Mouse (Mus musculus) spleen, adult 2 months (tissue): ENCODE data around the gene Tom1l2. TPM values are rescaled to one million over a fixed set of nuclear protein-coding genes. Genes with fewer than 3 reads are reported as not detected.

Experiments used
- DNase-seq, 2 experiments: peaks; one replicate each; pipeline versions ENCODE4 v3.0.0 to v3.0.0-alpha.2; 2012 to 2021; ENCODE audit warnings: low spot score in 2 of 2, low read depth in 1 of 2
- H3K27ac ChIP-seq: fragments of 200-500 bp; 2 replicates; pipeline ENCODE4 v1.5.1; 2012; ENCODE audit warnings: low read length, inconsistent platforms; ENCODE audit not compliant: insufficient read depth
- H3K27me3 ChIP-seq: fragments of 200-500 bp; 2 replicates; pipeline ENCODE4 v1.6.1; 2012; ENCODE audit warnings: mild to moderate bottlenecking, moderate library complexity, low read length, inconsistent platforms; ENCODE audit not compliant: control insufficient read depth, insufficient read depth
- H3K36me3 ChIP-seq: fragments of 200-500 bp; 2 replicates; pipeline ENCODE4 v1.6.1; 2012; ENCODE audit warnings: mild to moderate bottlenecking, low read length, inconsistent platforms; ENCODE audit not compliant: control insufficient read depth, insufficient read depth
- H3K4me1 ChIP-seq: fragments of 200-500 bp; 2 replicates; pipeline ENCODE4 v1.6.1; 2011; ENCODE audit warnings: inconsistent platforms; ENCODE audit not compliant: control insufficient read depth, insufficient read depth, insufficient read length
- H3K4me3 ChIP-seq: fragments of 200-500 bp; 2 replicates; pipeline ENCODE4 v1.5.1; 2011; ENCODE audit warnings: mild to moderate bottlenecking, inconsistent platforms; ENCODE audit not compliant: insufficient read depth, insufficient read length; ENCODE audit errors: extremely low read depth
- CTCF ChIP-seq: fragments of 200-500 bp; IDR thresholded peaks from 2 replicates; pipeline ENCODE4 v1.5.1; 2011; ENCODE audit warnings: mild to moderate bottlenecking, inconsistent platforms; ENCODE audit not compliant: insufficient read depth, insufficient read length, insufficient replicate concordance; ENCODE audit errors: extremely low read depth
- POLR2A ChIP-seq: fragments of 200-500 bp; IDR thresholded peaks from 2 replicates; pipeline ENCODE4 v1.6.1; 2011; ENCODE audit warnings: low read depth, low read length, inconsistent platforms
- WGBS: fragments of 180-500 bp; shearing (Covaris S2); methylation state at CpG from one replicate; pipeline ENCODE4 v1.1.7; 2018; 5-methylcytosine and 5-hydroxymethylcytosine counted together
- polyA plus RNA-seq: library from polyadenylated mRNA; depleted of rRNA; stranded (reverse); fragments of >200 nt; gene quantifications from 2 replicates; pipeline ENCODE4 v1.2.3, GENCODE M21; 2012

The Tom1l2 gene
- polyA plus RNA-seq, 1 experiment = 28.1 TPM

DNA sequence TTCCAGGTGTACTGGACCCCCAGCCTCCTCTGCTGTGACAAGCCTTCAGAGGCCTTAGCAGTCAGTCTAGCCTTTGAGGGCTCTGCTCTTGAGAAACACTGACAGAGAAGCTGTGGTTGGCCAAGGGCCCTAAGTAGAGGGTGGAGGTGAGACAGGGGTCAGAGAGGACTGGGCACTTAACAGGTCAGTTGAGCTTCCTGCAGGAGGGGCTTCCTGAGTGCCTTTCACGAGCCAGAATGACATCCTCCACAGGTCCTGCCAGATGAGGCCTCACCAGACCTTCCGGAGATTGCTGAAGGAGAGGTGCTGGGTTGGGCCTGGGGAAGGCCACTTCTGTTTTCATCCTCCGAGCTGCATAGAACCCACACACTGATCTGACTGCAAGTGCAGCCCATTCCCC, 124.2 kb downstream of the Tom1l2 start:
- H3K27me3 ChIP-seq = no peaks in the 10 kb centered on the region
- no peak overlapping the region for H3K27ac ChIP-seq
- peaks cover 4% of the 10 kb centered on the region; the same call in 1 of the 2 replicates for H3K4me1 ChIP-seq
- DNase-seq = no peak
- H3K36me3 ChIP-seq = no peaks in the 10 kb centered on the region
- 81% methylated on average over 3 of the region's 3 CpGs for WGBS
- no peak overlapping the region for H3K4me3 ChIP-seq
- TF ChIP-seq CTCF (no peak), POLR2A (no peak)

DNA sequence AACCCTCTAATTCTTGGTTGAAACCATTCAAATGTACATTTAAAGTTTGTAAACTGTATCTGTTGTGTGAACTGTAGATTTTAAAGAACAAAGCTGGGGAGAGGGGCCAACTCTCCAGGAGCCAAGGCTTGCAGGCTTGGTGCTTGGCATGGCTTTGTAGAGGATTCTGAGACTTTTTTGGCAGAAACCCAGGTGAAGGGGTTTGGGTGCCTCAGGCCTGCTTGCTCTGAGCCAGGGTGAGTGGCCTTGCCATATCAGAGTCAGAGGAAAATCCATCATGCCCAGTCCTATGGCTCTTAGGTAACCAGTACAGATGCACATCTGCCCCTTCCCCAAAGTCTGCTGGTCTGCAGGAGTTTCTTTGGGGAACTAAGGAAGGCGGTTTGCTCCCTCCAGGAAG, 126.8 kb downstream of the Tom1l2 start:
- TF ChIP-seq POLR2A (no peak), CTCF (no peak)
- no peak for DNase-seq

DNA sequence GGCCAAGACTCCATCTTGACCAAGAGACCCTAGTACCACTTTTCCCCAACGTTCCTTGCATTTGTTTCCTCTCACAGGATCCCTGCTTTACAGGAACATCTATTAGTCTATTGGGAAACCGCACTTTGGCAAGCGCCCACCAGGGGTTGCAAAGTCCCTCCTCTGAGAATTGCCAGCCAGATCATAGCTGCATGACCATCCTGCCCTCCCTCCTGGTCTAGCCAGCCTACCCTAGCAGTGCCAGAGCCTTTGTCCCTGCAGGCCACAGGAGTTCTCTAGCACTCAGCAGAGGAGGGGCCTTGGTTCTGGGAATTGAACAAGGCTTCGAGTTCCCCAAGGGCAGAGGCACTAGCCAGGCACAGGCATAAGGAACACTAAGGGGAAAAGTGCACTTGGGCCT, 128.0 kb downstream of the Tom1l2 start:
- no peaks in the 10 kb centered on the region for H3K36me3 ChIP-seq
- peaks cover 10% of the 10 kb centered on the region; the same call in 1 of the 2 replicates for H3K4me1 ChIP-seq
- H3K27ac ChIP-seq = no peak overlapping the region

More for the DNA sequence above, 126.8 kb downstream of the Tom1l2 start:
- Histone ChIP-seq H3K27ac (no peak overlapping the region), H3K4me1 (peaks cover 3% of the 10 kb centered on the region; the same call in 1 of the 2 replicates), H3K27me3 (no peaks in the 10 kb centered on the region), H3K36me3 (no peaks in the 10 kb centered on the region), H3K4me3 (no peak overlapping the region)
- WGBS = 85% methylated on average over 1 of the region's 1 CpGs

DNA sequence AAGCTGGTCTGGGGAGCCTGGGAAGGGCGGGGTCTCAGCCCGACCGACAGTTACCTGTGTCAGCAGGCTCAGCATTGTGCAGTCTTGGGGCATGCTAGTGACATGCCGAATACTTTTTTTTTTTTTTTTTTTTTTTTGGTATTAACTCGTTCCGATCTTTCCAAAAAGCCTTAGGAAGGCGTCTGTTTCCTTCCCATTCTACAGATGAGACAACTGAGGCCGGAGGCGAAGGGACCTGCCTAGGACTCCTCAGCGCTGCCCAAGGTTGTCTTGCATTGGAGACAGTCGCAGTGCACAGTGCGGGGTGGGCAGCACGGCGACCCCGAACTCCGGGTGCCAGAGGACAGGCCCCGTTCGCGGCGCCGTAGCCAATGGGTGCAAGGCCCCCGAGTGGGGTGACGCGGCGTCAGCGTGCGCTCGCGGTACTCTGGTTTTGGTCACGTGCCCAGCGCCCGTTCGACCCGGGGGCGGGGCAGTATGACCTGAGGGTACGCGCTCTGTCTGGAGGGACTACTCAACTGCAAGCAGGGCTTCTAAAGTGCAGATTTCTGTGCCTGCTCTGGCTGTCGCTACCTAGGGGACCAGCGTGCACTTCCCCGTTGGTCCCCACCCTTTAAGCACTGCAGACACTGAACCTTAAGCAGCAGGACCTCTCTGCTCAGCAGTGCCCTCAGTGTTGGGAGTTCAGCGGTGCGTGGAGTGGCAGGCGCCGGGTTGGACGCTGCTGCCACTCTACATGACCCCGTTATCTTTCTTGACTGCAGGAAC, 130.1 kb downstream of the Tom1l2 start, which contains the start of gene Srebf1:
Gene Srebf1, minus strand, starts transcription at position 113 of the 768 bp plus-strand sequence.
- Histone ChIP-seq H3K4me3 (peak within 1 kb of the TSS; percentile 74), H3K27ac (peak within 1 kb of the TSS; percentile 60), H3K27me3 (no peaks in the 10 kb centered on the region), H3K4me1 (peaks cover 18% of the 10 kb centered on the region; the same call in 1 of the 2 replicates), H3K36me3 (no peaks in the 10 kb centered on the region; the same call in 1 of the 2 replicates)
- DNase-seq = peak; percentile 52 to 83
- TF ChIP-seq POLR2A (peak; percentile 15), CTCF (peak; percentile 17; the same call in 1 of the 2 replicates)
- 5% methylated on average over 46 of the region's 46 CpGs for WGBS

More for the DNA sequence above, 128.0 kb downstream of the Tom1l2 start:
- DNase-seq = no peak
- no peak for TF ChIP-seq POLR2A
- no peak for TF ChIP-seq CTCF
- Histone ChIP-seq H3K4me3 (no peak overlapping the region), H3K27me3 (no peaks in the 10 kb centered on the region)
- WGBS = 70% methylated on average over 4 of the region's 4 CpGs

DNA sequence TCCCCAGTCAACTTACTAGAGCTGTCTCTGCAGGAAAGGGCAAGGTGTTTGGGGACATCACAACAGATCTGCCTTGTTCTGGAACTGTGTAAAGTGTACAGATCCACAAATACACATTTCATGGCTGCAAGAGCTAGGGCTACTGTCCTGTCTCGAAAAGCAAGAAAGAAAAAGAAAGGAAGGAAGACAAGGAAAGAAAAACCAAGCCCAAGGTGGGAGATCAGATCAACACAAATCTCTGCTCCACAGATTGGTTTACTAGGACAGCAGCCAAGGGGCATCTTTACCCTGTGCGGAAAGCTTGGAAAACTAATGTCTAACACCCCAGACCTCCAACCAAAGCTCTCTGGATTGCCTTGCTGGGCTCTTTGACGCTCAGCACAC, 130.6 kb downstream of the Tom1l2 start:
- H3K4me3 ChIP-seq = peak overlapping the region; percentile 74; the same call in 1 of the 2 replicates
- H3K36me3 ChIP-seq = no peaks in the 10 kb centered on the region; the same call in 1 of the 2 replicates
- WGBS = 61% methylated on average over 3 of the region's 3 CpGs
- TF ChIP-seq POLR2A (no peak), CTCF (no peak)
- H3K27ac ChIP-seq = no peak overlapping the region
- no peaks in the 10 kb centered on the region for H3K27me3 ChIP-seq
- H3K4me1 ChIP-seq = peaks cover 18% of the 10 kb centered on the region; the same call in 1 of the 2 replicates
- no peak for DNase-seq

DNA sequence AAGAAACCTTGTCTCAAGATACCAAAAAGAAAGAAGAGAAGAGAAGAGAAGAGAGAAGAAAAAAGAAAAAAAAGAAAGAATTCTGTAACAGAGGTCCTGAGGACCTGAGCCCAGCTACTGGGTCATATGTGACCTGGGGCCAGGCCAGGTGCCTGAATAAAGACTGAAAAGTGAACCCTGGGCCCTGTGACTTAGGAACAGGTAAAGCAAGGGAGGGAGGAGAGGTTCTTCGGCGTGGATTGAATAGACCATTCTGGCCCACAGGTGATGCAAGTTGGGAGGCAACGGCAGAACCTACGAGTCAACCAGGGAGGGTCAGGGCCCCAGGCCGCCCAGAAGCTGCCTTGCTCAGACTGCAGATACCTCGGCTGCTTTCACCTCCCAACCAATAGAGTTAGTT, 131.3 kb downstream of the Tom1l2 start:
- no peaks in the 10 kb centered on the region; the same call in 1 of the 2 replicates for H3K36me3 ChIP-seq
- H3K27ac ChIP-seq = no peak overlapping the region
- H3K4me3 ChIP-seq = no peak overlapping the region
- DNase-seq = no peak
- 91% methylated on average over 6 of the region's 6 CpGs for WGBS
- TF ChIP-seq CTCF = no peak
- no peak for TF ChIP-seq POLR2A
- no peaks in the 10 kb centered on the region for H3K27me3 ChIP-seq
- H3K4me1 ChIP-seq = peaks cover 18% of the 10 kb centered on the region; the same call in 1 of the 2 replicates
